Mouse (Mus musculus): ENCODE measurements around the gene Hacd3.
A peak's percentile ranks its signal among the peaks of the same experiment; 100 is the strongest.
"Not testable (repeated sequence)": the region's sequence is repeated elsewhere in the genome, so short reads cannot be mapped to it uniquely, and the experiment has no call there.

Gene Hacd3

GRCm38 (mm10) chr9:65016978-65017827, 4.3 kb downstream of the Hacd3 start:
- no peak for DNase-seq (ENCODE audit: low spot score in 2 of 2)

- DNase-seq (ENCODE audit: low spot score in 2 of 2): no peak
Measured at GRCm38 (mm10) chr9:65016241-65016977, 5.1 kb downstream of the Hacd3 start.

- no peak for DNase-seq (ENCODE audit: low spot score in 2 of 2)
Measured at GRCm38 (mm10) chr9:65015461-65016222, 5.9 kb downstream of the Hacd3 start.

DNA sequence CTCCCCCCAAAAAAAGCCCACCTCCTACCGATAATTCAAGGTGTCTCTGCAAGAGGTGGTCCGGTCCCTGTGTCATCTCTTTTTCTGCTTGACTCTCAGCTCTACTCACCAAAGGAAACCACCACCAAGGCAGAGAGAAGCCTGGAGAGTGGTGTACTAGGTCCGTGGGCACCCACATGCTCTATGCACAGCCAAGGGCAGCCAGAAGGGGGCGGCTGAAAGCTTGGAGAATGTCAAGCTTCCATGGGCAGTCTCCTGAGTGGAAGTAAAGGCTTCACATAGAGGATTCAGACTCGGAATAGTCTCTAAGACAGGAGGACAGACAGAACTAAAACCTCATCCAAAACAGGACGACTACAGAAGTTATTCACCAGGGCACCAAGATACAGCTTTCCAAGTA, 10.2 kb downstream of the Hacd3 start:
- DNase-seq (ENCODE audit: low spot score in 2 of 2): peak in 1 of 2 experiments; percentile 16

- DNase-seq (ENCODE audit: low spot score in 2 of 2): no peak
Measured at GRCm38 (mm10) chr9:65010632-65011031, 10.9 kb downstream of the Hacd3 start.

DNA sequence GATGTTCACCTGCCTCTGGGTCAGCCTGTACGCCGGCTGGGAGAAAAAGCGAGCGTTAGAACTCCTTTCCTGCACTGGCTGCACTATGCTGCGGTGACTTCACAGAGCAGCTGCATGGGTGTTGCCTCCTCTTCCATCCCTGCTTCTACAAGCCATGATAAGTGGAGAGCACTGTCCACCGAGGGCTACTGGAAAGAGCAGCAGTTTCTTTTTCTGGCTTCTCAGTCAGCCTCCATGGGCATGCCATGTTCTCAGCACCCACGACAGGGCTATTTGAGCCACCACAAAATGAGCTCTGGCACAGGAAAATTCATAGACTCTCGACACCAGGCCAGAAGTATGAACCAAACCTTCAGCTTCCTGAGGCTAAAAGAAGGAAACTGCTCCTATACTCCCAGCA, 15.8 kb downstream of the Hacd3 start:
- no peak for DNase-seq (ENCODE audit: low spot score in 2 of 2)

GRCm38 (mm10) chr9:65001481-65001880, 20.0 kb downstream of the Hacd3 start:
- no peak for DNase-seq (ENCODE audit: low spot score in 2 of 2)

DNA sequence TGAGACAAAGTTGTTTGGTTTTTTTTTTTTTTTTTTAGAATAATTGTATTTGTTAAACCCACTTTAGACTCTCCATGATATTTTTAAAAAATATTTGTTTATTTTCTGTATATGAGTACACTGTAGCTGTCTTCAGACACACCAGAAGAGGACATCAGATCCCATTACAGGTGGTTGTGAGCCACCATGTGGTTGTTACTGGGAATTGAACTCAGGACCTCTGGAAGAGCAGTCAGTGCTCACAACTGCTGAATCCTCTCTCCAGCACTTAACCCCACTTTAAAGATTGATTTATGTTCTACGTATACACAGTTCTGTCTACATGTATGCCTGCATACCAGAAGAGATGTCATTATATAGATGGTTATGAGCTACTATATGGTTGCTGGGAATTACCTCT, 26.0 kb downstream of the Hacd3 start:
- DNase-seq (ENCODE audit: low spot score in 2 of 2): not testable (repeated sequence)

DNA sequence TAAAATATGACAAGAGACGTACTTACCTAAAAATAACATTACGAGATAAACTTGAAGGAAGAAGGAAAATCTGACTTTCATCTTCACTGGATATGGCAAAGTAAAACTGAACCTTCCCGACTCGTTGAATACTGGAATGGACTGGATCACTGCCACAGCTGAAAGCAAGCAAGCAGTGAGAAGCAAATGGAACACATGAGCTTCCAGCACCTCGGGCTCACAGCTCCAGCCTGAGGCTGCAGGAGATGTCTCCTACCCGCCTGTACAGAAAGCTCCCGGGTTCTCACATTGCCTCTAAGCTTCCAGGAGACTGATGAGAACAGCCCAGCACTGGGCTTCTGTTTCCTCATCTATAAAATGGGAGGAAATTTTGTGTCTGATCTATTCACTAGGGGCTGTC, 31.2 kb downstream of the Hacd3 start:
- no peak for DNase-seq (ENCODE audit: low spot score in 2 of 2)

DNA sequence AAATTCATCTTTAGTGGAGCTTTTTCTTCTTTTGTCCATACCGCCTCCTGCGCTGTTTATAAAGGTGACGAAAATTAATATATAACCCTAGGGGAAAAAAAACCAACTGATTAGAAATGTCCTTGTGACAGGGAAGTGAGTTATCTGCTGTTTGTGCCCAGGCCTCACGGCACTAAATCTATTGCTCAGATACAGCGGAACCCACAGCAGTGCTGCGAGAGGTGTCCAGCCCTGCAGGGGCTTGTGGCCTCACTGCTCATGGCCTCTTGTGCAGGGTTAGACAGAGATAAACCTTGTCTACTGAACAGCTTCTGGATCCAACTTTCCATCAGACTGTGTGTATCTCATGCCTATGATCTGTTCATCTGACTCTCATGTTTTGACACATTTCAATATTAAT, 33.0 kb downstream of the Hacd3 start:
- no peak for DNase-seq (ENCODE audit: low spot score in 2 of 2)

- DNase-seq (ENCODE audit: low spot score in 2 of 2): no peak
Measured at GRCm38 (mm10) chr9:64987651-64988050, 33.8 kb downstream of the Hacd3 start.

- DNase-seq (ENCODE audit: low spot score in 2 of 2): no peak
Measured at GRCm38 (mm10) chr9:64985807-64986206, 35.7 kb downstream of the Hacd3 start.

GRCm38 (mm10) chr9:64985037-64985794, 36.3 kb downstream of the Hacd3 start:
- no peak for DNase-seq (ENCODE audit: low spot score in 2 of 2)

- DNase-seq (ENCODE audit: low spot score in 2 of 2): no peak
Measured at GRCm38 (mm10) chr9:64981904-64982303, 39.6 kb downstream of the Hacd3 start.

GRCm38 (mm10) chr9:64980548-64980947, 40.9 kb downstream of the Hacd3 start:
- DNase-seq (ENCODE audit: low spot score in 2 of 2): no peak

- no peak for DNase-seq (ENCODE audit: low spot score in 2 of 2)
Measured at GRCm38 (mm10) chr9:64960978-64961320, 60.5 kb downstream of the Hacd3 start.

GRCm38 (mm10) chr9:64960117-64960977, 61.1 kb downstream of the Hacd3 start, which contains the start of gene Ints14:
TSS of gene Ints14 (plus strand) at chr9:64960905.
- DNase-seq (ENCODE audit: low spot score in 2 of 2): peak; percentile 97

DNA sequence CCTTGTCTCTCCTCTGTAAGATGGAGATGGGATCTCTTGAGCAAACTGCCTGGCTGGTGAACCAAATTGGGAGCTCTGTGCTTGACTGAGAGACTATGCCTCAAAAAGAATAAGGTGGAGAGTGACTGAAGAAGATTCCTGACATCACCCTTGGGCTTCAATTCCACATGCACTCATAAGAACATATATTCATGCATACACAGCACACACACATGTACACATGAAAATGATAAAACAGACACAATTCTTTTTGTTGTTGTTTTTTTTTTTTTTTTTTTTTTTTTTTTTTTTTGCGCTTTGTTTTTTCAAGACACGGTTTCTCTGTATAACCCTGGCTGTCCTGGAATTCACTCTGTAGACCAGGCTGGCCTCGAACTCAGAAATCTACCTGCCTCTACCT, 64.2 kb downstream of the Hacd3 start:
- no peak for DNase-seq (ENCODE audit: low spot score in 2 of 2)

DNA sequence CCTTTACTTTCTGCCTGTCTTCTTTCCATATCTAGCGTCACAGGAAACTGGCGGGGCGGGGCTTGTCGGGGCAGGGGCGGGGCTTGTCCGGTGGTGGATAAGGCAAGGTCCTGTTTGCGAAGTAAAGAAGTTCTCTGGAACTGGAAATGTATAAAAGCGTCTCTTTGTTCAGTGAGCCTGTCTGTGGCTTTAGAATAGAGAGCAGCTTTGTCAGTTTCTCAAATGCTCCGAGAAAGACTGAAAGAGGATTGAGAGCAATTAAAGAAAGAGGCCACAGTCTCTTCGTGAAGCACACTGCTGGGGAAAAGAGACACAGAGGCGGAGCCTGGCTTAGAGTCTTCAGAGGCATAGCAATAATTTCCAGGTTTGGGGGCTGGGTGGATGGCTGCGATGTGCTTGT, 65.2 kb downstream of the Hacd3 start:
- DNase-seq (ENCODE audit: low spot score in 2 of 2): peak in 1 of 2 experiments; percentile 24

GRCm38 (mm10) chr9:64953190-64953589, 68.3 kb downstream of the Hacd3 start:
- DNase-seq (ENCODE audit: low spot score in 2 of 2): no peak

DNA sequence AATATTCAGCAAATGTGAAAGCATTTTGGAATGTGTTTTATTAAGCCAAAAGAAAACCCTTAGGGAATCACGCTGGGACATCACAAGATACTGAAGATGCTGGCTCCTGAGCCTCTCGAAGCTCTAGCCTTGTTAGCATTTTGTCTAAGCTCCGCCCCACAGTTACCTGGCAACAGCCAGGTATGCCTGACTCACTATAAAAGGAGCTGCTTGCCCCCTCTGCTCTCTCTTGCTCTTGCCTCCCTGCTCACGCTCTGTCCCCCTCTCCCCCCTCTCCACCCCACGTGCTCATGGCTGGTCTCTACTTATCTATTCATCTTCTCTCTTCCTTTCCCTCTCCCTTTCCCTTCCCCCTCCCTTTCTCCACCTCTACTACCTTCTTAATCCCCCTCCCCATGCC, 69.4 kb downstream of the Hacd3 start:
- no peak for DNase-seq (ENCODE audit: low spot score in 2 of 2)
